Mouse (Mus musculus): Measurements from ENCODE around the gene Oca2. TPM values are rescaled to one million over a fixed set of nuclear protein-coding genes. Genes with fewer than 3 reads are reported as not detected.

Gene Oca2
- polyA plus RNA-seq, 1 experiment from 2014 or later, result 0.39 TPM

DNA sequence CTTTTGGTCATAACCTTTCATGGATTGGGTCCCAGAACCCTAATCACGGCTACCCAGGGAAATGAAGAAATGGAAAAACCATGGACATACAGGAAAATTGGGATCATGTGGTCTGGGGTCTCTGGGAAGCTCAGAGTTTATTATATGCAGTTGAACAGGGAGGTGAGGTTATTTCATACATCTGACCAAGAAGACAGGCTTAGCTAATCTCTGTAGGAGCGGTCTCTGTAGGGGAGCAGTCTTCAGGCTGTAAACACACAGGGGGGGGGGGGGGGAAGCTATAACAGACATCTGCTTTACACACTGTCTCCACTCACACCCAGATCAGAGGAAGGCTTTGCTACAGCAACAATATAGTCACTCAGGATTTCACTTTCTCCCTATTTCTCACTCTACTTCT, 184.0 kb downstream of the Oca2 start:
- Histone ChIP-seq H3K4me3 (ENCODE audit: low read depth, low read length) (no peak overlapping the region), H3K9me3 (ENCODE audit: control insufficient read depth, low read length) (no peaks in the 10 kb centered on the region), H3K36me3 (ENCODE audit: control insufficient read depth, insufficient read depth, low read length) (no peaks in the 10 kb centered on the region), H3K9ac (replicated peaks; ENCODE audit: low read depth, low read length) (no peak overlapping the region), H3K27me3 (ENCODE audit: control insufficient read depth, insufficient read depth, low read length) (no peaks in the 10 kb centered on the region), H3K4me2 (ENCODE audit: low read depth, low read length) (no peak overlapping the region), H3K4me1 (ENCODE audit: control insufficient read depth, insufficient read depth, low read length) (0 out of 2 replicates have a peak, but pooled peaks cover 2% of the 10 kb centered on the region), H3K27ac (ENCODE audit: low read depth, low read length) (no peak overlapping the region)
- no peak for ATAC-seq (ENCODE audit: low read depth)
- WGBS, result 84% methylated on average over 2 of the region's 2 CpGs

GRCm38 (mm10) chr7:56460814-56461520, 221.4 kb downstream of the Oca2 start:
- H3K27ac ChIP-seq (ENCODE audit: low read depth, low read length), result no peak overlapping the region
- H3K9me3 ChIP-seq (ENCODE audit: control insufficient read depth, low read length), result no peaks in the 10 kb centered on the region
- H3K4me3 ChIP-seq (ENCODE audit: low read depth, low read length), result no peak overlapping the region
- 86% methylated on average over 4 of the region's 4 CpGs for WGBS
- H3K27me3 ChIP-seq (ENCODE audit: control insufficient read depth, insufficient read depth, low read length), result no peaks in the 10 kb centered on the region
- no peaks in the 10 kb centered on the region for H3K36me3 ChIP-seq (ENCODE audit: control insufficient read depth, insufficient read depth, low read length)
- ATAC-seq (ENCODE audit: low read depth), result peak; percentile 68; the same call in 1 of the 2 replicates
- no peaks in the 10 kb centered on the region for H3K4me1 ChIP-seq (ENCODE audit: control insufficient read depth, insufficient read depth, low read length)
- no peak overlapping the region for H3K4me2 ChIP-seq (ENCODE audit: low read depth, low read length)
- H3K9ac ChIP-seq (replicated peaks; ENCODE audit: low read depth, low read length), result no peak overlapping the region

- Histone ChIP-seq H3K27me3 (ENCODE audit: control insufficient read depth, insufficient read depth, low read length) (no peaks in the 10 kb centered on the region), H3K36me3 (ENCODE audit: control insufficient read depth, insufficient read depth, low read length) (no peaks in the 10 kb centered on the region), H3K9ac (replicated peaks; ENCODE audit: low read depth, low read length) (no peak overlapping the region), H3K27ac (ENCODE audit: low read depth, low read length) (no peak overlapping the region), H3K4me3 (ENCODE audit: low read depth, low read length) (no peak overlapping the region), H3K4me2 (ENCODE audit: low read depth, low read length) (no peak overlapping the region), H3K9me3 (ENCODE audit: control insufficient read depth, low read length) (no peaks in the 10 kb centered on the region), H3K4me1 (ENCODE audit: control insufficient read depth, insufficient read depth, low read length) (no peaks in the 10 kb centered on the region)
- WGBS, result 68% methylated on average over 2 of the region's 2 CpGs
- no peak for ATAC-seq (ENCODE audit: low read depth)
These were observed 258.7 kb downstream of the Oca2 start for GRCm38 (mm10) chr7:56498242-56498641.

- H3K36me3 ChIP-seq (ENCODE audit: control insufficient read depth, insufficient read depth, low read length), result no peaks in the 10 kb centered on the region
- H3K9ac ChIP-seq (replicated peaks; ENCODE audit: low read depth, low read length), result no peak overlapping the region
- no peaks in the 10 kb centered on the region for H3K4me1 ChIP-seq (ENCODE audit: control insufficient read depth, insufficient read depth, low read length)
- H3K4me2 ChIP-seq (ENCODE audit: low read depth, low read length), result no peak overlapping the region
- WGBS, result 53% methylated on average over 2 of the region's 2 CpGs
- no peaks in the 10 kb centered on the region for H3K27me3 ChIP-seq (ENCODE audit: control insufficient read depth, insufficient read depth, low read length)
- H3K9me3 ChIP-seq (ENCODE audit: control insufficient read depth, low read length), result no peaks in the 10 kb centered on the region
- peak; percentile 44; the same call in 1 of the 2 replicates for ATAC-seq (ENCODE audit: low read depth)
- H3K27ac ChIP-seq (ENCODE audit: low read depth, low read length), result no peak overlapping the region
- H3K4me3 ChIP-seq (ENCODE audit: low read depth, low read length), result no peak overlapping the region
These were observed 259.8 kb downstream of the Oca2 start for GRCm38 (mm10) chr7:56499319-56499718.

- peak; percentile 14; the same call in 1 of the 2 replicates for ATAC-seq (ENCODE audit: low read depth)
- Histone ChIP-seq H3K4me2 (ENCODE audit: low read depth, low read length) (no peak overlapping the region), H3K27me3 (ENCODE audit: control insufficient read depth, insufficient read depth, low read length) (no peaks in the 10 kb centered on the region)
These were observed 260.2 kb downstream of the Oca2 start for GRCm38 (mm10) chr7:56499767-56500166.

GRCm38 (mm10) chr7:56500438-56500837, 260.9 kb downstream of the Oca2 start:
- whole genome bisulfite sequencing, result 94% methylated on average over 1 of the region's 1 CpGs
- no peak overlapping the region for H3K4me3 ChIP-seq (ENCODE audit: low read depth, low read length)
- no peaks in the 10 kb centered on the region for H3K36me3 ChIP-seq (ENCODE audit: control insufficient read depth, insufficient read depth, low read length)
- no peak overlapping the region for H3K27ac ChIP-seq (ENCODE audit: low read depth, low read length)
- H3K9me3 ChIP-seq (ENCODE audit: control insufficient read depth, low read length), result no peaks in the 10 kb centered on the region
- H3K27me3 ChIP-seq (ENCODE audit: control insufficient read depth, insufficient read depth, low read length), result no peaks in the 10 kb centered on the region
- no peak overlapping the region for H3K4me2 ChIP-seq (ENCODE audit: low read depth, low read length)
- H3K9ac ChIP-seq (replicated peaks; ENCODE audit: low read depth, low read length), result no peak overlapping the region
- no peaks in the 10 kb centered on the region for H3K4me1 ChIP-seq (ENCODE audit: control insufficient read depth, insufficient read depth, low read length)
- no peak for ATAC-seq (ENCODE audit: low read depth)

More at GRCm38 (mm10) chr7:56499767-56500166, 260.2 kb downstream of the Oca2 start:
- WGBS, result 48% methylated on average over 1 of the region's 1 CpGs
- no peak overlapping the region for H3K9ac ChIP-seq (replicated peaks; ENCODE audit: low read depth, low read length)
- no peak overlapping the region for H3K27ac ChIP-seq (ENCODE audit: low read depth, low read length)
- H3K4me3 ChIP-seq (ENCODE audit: low read depth, low read length), result no peak overlapping the region
- no peaks in the 10 kb centered on the region for H3K9me3 ChIP-seq (ENCODE audit: control insufficient read depth, low read length)
- H3K4me1 ChIP-seq (ENCODE audit: control insufficient read depth, insufficient read depth, low read length), result no peaks in the 10 kb centered on the region
- H3K36me3 ChIP-seq (ENCODE audit: control insufficient read depth, insufficient read depth, low read length), result no peaks in the 10 kb centered on the region

GRCm38 (mm10) chr7:56518581-56518980, 279.0 kb downstream of the Oca2 start:
- Histone ChIP-seq H3K4me3 (ENCODE audit: low read depth, low read length) (no peak overlapping the region), H3K9me3 (ENCODE audit: control insufficient read depth, low read length) (no peaks in the 10 kb centered on the region), H3K9ac (replicated peaks; ENCODE audit: low read depth, low read length) (no peak overlapping the region), H3K27me3 (ENCODE audit: control insufficient read depth, insufficient read depth, low read length) (no peaks in the 10 kb centered on the region), H3K4me2 (ENCODE audit: low read depth, low read length) (no peak overlapping the region), H3K27ac (ENCODE audit: low read depth, low read length) (no peak overlapping the region), H3K36me3 (ENCODE audit: control insufficient read depth, insufficient read depth, low read length) (no peaks in the 10 kb centered on the region), H3K4me1 (ENCODE audit: control insufficient read depth, insufficient read depth, low read length) (no peaks in the 10 kb centered on the region)
- ATAC-seq (ENCODE audit: low read depth), result no peak
- WGBS, result 8% methylated on average over 1 of the region's 1 CpGs

DNA sequence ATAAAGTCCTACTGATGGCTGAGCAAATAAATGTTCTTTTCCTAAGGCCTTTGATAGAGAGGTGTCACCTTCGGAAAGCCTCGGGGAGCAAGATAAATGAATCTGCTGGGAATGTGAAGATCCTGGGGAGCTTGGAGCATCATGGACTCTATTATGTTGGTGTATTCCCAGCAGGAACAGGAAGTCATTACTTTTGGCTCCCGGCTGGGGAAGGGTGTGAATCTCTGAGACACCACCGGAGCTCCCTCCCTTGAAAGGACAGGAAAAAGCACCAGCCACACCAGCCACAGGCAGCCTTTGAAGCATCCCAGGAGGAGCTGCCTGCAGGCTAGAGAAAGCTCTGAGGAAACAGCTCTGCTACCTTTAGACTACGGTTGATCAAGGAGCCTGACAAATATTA, 280.2 kb downstream of the Oca2 start:
- H3K9ac ChIP-seq (replicated peaks; ENCODE audit: low read depth, low read length), result no peak overlapping the region
- no peaks in the 10 kb centered on the region for H3K4me1 ChIP-seq (ENCODE audit: control insufficient read depth, insufficient read depth, low read length)
- H3K27ac ChIP-seq (ENCODE audit: low read depth, low read length), result no peak overlapping the region
- H3K9me3 ChIP-seq (ENCODE audit: control insufficient read depth, low read length), result no peaks in the 10 kb centered on the region
- H3K36me3 ChIP-seq (ENCODE audit: control insufficient read depth, insufficient read depth, low read length), result no peaks in the 10 kb centered on the region
- 9% methylated on average over 5 of the region's 5 CpGs for WGBS
- H3K27me3 ChIP-seq (ENCODE audit: control insufficient read depth, insufficient read depth, low read length), result no peaks in the 10 kb centered on the region
- H3K4me2 ChIP-seq (ENCODE audit: low read depth, low read length), result no peak overlapping the region
- no peak for ATAC-seq (ENCODE audit: low read depth)
- no peak overlapping the region for H3K4me3 ChIP-seq (ENCODE audit: low read depth, low read length)

- WGBS, result 62% methylated on average over 2 of the region's 2 CpGs
- no peak overlapping the region for H3K27ac ChIP-seq (ENCODE audit: low read depth, low read length)
- no peak for ATAC-seq (ENCODE audit: low read depth)
These were observed 295.3 kb downstream of the Oca2 start for GRCm38 (mm10) chr7:56534856-56535255.

More at GRCm38 (mm10) chr7:56534856-56535255, 295.3 kb downstream of the Oca2 start:
- no peaks in the 10 kb centered on the region for H3K9me3 ChIP-seq (ENCODE audit: control insufficient read depth, low read length)
- H3K27me3 ChIP-seq (ENCODE audit: control insufficient read depth, insufficient read depth, low read length), result no peaks in the 10 kb centered on the region
- no peak overlapping the region for H3K4me3 ChIP-seq (ENCODE audit: low read depth, low read length)
- no peaks in the 10 kb centered on the region for H3K36me3 ChIP-seq (ENCODE audit: control insufficient read depth, insufficient read depth, low read length)
- no peaks in the 10 kb centered on the region for H3K4me1 ChIP-seq (ENCODE audit: control insufficient read depth, insufficient read depth, low read length)
- no peak overlapping the region for H3K9ac ChIP-seq (replicated peaks; ENCODE audit: low read depth, low read length)
- H3K4me2 ChIP-seq (ENCODE audit: low read depth, low read length), result no peak overlapping the region
